Mouse (Mus musculus) kidney, adult 2 months (tissue): ENCODE measurements around the gene Slf2.

Experiments
- CTCF ChIP-seq: fragments of 200-500 bp; conservative IDR thresholded peaks from 2 replicates; pipeline ENCODE4 v1.5.1; 2011; ENCODE audit warnings: low read depth, mild to moderate bottlenecking, control low read depth, low read length, moderate library complexity, mixed read lengths; ENCODE audit not compliant: insufficient read depth, insufficient read length
- POLR2A ChIP-seq: fragments of 200-500 bp; IDR thresholded peaks from one replicate; pipeline ENCODE4 v1.6.1; 2011; ENCODE audit warnings: low read depth, low read length, control low read depth

DNA sequence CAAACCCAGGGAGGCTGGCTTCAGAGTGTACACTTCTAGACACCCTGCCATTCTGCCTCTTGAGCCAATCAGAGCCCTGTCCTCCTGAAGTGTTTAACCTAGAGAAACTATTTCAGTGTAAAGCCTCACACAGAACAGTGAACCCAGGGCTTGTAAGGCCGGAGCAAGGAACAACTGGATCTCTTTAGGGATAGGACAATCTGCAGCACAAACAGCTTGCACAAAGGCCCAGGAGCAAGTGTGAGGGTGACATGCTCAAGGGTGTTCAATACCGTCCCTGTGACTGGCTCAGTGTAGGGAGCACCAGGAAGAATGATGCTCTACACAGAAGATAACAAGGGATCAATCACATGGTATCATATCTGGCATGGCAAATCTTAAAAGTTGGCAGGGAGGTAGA is 8.4 kb upstream of the Slf2 start:
- no peak for TF ChIP-seq CTCF
- TF ChIP-seq POLR2A, result no peak
